Mouse (Mus musculus): ENCODE data around the gene Uba52.

Gene Uba52

GRCm38 (mm10) chr8:70503062-70503750 is 7.4 kb downstream of the Uba52 start:
- peak; percentile 56 for DNase-seq (ENCODE audit: low spot score)

- DNase-seq (ENCODE audit: low spot score), result no peak
These were observed 8.1 kb downstream of the Uba52 start for GRCm38 (mm10) chr8:70502540-70502939.

- no peak for DNase-seq (ENCODE audit: low spot score)
These were observed 8.6 kb downstream of the Uba52 start for GRCm38 (mm10) chr8:70501820-70502529.

- no peak for DNase-seq (ENCODE audit: low spot score)
These were observed 10.0 kb downstream of the Uba52 start for GRCm38 (mm10) chr8:70500386-70501301.

GRCm38 (mm10) chr8:70495771-70496062 is 14.9 kb downstream of the Uba52 start:
- DNase-seq (ENCODE audit: low spot score), result no peak

GRCm38 (mm10) chr8:70495001-70495770 is 15.4 kb downstream of the Uba52 start:
- DNase-seq (ENCODE audit: low spot score), result no peak

GRCm38 (mm10) chr8:70494416-70494945 is 16.1 kb downstream of the Uba52 start:
- no peak for DNase-seq (ENCODE audit: low spot score)

- DNase-seq (ENCODE audit: low spot score), result no peak
These were observed 16.7 kb downstream of the Uba52 start for GRCm38 (mm10) chr8:70493692-70494415.

- DNase-seq (ENCODE audit: low spot score), result no peak
These were observed 17.6 kb downstream of the Uba52 start, which contains the start of gene Crlf1 for GRCm38 (mm10) chr8:70492664-70493640. Gene Crlf1 (plus strand): TSS chr8:70493158.

- no peak for DNase-seq (ENCODE audit: low spot score)
These were observed 19.6 kb downstream of the Uba52 start for GRCm38 (mm10) chr8:70490880-70491495.

- DNase-seq (ENCODE audit: low spot score), result no peak
These were observed 20.3 kb downstream of the Uba52 start for GRCm38 (mm10) chr8:70490061-70490879.

- DNase-seq (ENCODE audit: low spot score), result no peak
These were observed 21.0 kb downstream of the Uba52 start for GRCm38 (mm10) chr8:70489576-70489975.

- no peak for DNase-seq (ENCODE audit: low spot score)
These were observed 21.6 kb downstream of the Uba52 start for GRCm38 (mm10) chr8:70488931-70489470.

- DNase-seq (ENCODE audit: low spot score), result no peak
These were observed 22.4 kb downstream of the Uba52 start for GRCm38 (mm10) chr8:70487993-70488796.

GRCm38 (mm10) chr8:70486941-70487520 is 23.6 kb downstream of the Uba52 start, which contains the start of gene Tmem59l:
Gene Tmem59l (minus strand): TSS chr8:70487358.
- DNase-seq (ENCODE audit: low spot score), result no peak

- no peak for DNase-seq (ENCODE audit: low spot score)
These were observed 24.4 kb downstream of the Uba52 start for GRCm38 (mm10) chr8:70486191-70486681.

- no peak for DNase-seq (ENCODE audit: low spot score)
These were observed 27.7 kb downstream of the Uba52 start for GRCm38 (mm10) chr8:70482943-70483342.
